Mouse (Mus musculus): ENCODE data around the gene Krtap12-1. TPM values are rescaled to one million over a fixed set of nuclear protein-coding genes. Genes with fewer than 3 reads are reported as not detected.
"Not testable (repeated sequence)": the region's sequence is repeated elsewhere in the genome, so short reads cannot be mapped to it uniquely, and the experiment has no call there.

Gene Krtap12-1
- polyA plus RNA-seq, 1 experiment from 2014 or later = not detected

DNA sequence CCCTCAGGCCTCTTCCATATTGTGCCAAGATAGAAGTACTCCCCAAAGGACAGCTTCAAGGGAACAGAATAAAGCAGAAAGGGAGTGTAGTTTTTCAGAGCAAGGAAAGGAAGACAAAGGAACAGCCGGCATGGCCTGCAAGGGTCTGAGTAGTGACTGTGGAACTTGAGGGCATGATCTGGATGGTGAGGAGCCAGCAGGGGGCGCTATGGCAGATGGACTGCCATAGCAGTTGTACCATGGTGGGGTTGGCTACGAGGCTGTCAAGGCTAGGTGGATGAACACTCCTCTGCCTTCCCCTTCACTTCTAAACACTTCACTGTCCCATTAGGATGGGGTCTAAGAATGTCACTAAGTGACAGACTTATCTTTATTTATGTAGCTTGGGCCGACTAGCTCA is 8.8 kb downstream of the Krtap12-1 start:
- WGBS = 51% methylated on average over 4 of the region's 4 CpGs

DNA sequence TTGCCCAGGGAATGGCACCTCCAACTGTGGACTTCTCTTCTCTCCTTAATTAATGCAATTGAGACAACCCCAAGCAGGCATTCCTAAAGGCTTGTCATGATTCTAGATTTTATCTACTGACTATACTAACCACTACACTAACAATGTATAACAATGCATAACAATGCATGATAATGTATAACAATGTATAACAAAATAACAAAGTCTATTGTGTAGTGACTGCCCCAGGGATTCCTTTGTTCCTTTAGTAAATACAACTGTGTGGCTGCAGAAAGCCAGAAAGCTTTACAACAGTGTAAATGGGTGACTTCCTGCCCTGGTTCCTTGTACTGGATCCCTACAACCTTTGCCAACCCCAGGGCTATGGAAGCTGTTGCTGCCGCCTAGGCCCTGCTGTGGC is 15.5 kb downstream of the Krtap12-1 start:
- WGBS = 89% methylated on average over 1 of the region's 1 CpGs

More for the DNA sequence above, 8.8 kb downstream of the Krtap12-1 start:
- no peaks in the 10 kb centered on the region for H3K9me3 ChIP-seq (ENCODE audit: control insufficient read depth, low read length)
- H3K36me3 ChIP-seq (ENCODE audit: control insufficient read depth, insufficient read depth) = no peaks in the 10 kb centered on the region
- no peak overlapping the region for H3K9ac ChIP-seq (replicated peaks; ENCODE audit: low read depth, low read length)
- no peaks in the 10 kb centered on the region for H3K4me1 ChIP-seq (replicated peaks; ENCODE audit: control insufficient read depth, insufficient read depth, low read length)
- H3K27ac ChIP-seq (ENCODE audit: low read length) = no peak overlapping the region
- ATAC-seq = no peak
- H3K4me3 ChIP-seq (replicated peaks; ENCODE audit: low read length) = no peak overlapping the region
- H3K27me3 ChIP-seq (replicated peaks; ENCODE audit: control insufficient read depth, insufficient read depth, low read length) = no peaks in the 10 kb centered on the region
- H3K4me2 ChIP-seq (ENCODE audit: low read length) = no peak overlapping the region

DNA sequence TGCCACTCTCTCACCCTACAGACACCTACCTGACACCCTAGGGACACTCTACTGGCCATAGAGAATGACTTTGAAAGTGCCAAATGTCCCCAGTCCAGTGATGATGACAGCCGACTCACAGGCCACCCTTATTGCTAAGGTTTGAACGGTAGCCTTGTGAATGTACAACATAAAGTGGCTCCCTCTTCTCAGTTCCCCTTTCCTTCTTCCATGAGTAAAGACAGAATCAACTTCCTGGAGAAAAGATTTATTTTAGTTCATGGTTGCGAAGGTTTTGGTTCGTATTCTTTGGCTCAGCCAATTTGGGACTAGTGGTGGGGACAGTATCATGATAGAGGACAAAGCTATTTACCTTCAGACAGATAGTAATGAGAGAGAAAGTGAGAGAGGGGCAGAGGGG is 18.5 kb downstream of the Krtap12-1 start:
- no peaks in the 10 kb centered on the region; the same call in 1 of the 2 replicates for H3K9me3 ChIP-seq (ENCODE audit: control insufficient read depth, low read length)
- no peaks in the 10 kb centered on the region for H3K27me3 ChIP-seq (replicated peaks; ENCODE audit: control insufficient read depth, insufficient read depth, low read length)
- H3K9ac ChIP-seq (replicated peaks; ENCODE audit: low read depth, low read length) = no peak overlapping the region
- whole genome bisulfite sequencing = 91% methylated on average over 4 of the region's 4 CpGs
- no peaks in the 10 kb centered on the region for H3K4me1 ChIP-seq (replicated peaks; ENCODE audit: control insufficient read depth, insufficient read depth, low read length)
- H3K27ac ChIP-seq (ENCODE audit: low read length) = no peak overlapping the region
- ATAC-seq = no peak
- no peaks in the 10 kb centered on the region for H3K36me3 ChIP-seq (ENCODE audit: control insufficient read depth, insufficient read depth)
- H3K4me3 ChIP-seq (replicated peaks; ENCODE audit: low read length) = no peak overlapping the region
- no peak overlapping the region for H3K4me2 ChIP-seq (ENCODE audit: low read length)

More for the DNA sequence above, 15.5 kb downstream of the Krtap12-1 start:
- Histone ChIP-seq H3K27me3 (replicated peaks; ENCODE audit: control insufficient read depth, insufficient read depth, low read length) (no peaks in the 10 kb centered on the region), H3K4me2 (ENCODE audit: low read length) (no peak overlapping the region), H3K4me3 (replicated peaks; ENCODE audit: low read length) (no peak overlapping the region), H3K9me3 (ENCODE audit: control insufficient read depth, low read length) (no peaks in the 10 kb centered on the region; the same call in 1 of the 2 replicates), H3K36me3 (ENCODE audit: control insufficient read depth, insufficient read depth) (no peaks in the 10 kb centered on the region), H3K9ac (replicated peaks; ENCODE audit: low read depth, low read length) (no peak overlapping the region), H3K27ac (ENCODE audit: low read length) (no peak overlapping the region), H3K4me1 (replicated peaks; ENCODE audit: control insufficient read depth, insufficient read depth, low read length) (no peaks in the 10 kb centered on the region)
- no peak for ATAC-seq

DNA sequence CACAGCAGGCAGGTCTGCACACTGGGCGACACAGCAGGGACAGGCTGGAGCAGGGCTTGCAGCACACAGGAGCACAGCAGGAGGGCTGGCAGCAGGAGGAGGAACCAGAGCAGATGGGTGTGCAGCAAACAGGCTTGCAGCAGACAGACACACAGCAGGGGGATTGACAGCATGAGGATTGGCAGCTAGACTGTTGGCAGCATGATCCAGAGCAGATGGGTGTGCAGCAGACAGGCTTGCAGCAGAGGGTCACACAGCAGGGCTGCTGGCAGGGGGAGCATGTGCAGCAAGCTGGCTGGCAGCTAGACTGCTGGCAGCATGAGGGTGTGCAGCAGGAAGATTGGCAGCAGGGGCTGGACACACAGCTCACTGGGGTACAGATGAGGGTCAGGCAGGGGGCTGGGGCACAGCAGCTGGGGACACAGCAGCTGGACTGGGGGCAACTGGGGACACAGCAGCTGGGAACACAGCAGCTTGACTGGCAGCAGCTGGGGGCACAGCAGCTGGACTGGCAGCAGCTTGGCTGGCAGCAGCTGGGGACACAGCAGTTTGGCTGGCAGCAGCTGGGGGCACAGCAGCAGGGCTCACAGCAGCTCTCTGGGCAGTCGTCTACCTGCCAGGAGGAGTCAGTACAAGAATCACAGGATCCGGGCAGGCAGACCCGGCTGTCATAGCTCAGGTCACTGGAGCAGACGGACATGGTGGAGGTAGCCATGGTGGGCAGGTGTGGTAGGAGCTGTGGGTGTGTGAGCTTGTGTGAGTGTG is 21.7 kb downstream of the Krtap12-1 start, which contains the start of gene Gm18596:
Gene Gm18596 (minus strand): TSS at position 715 of the 765 bp plus-strand sequence.
- not testable (repeated sequence) for H3K4me1 ChIP-seq (replicated peaks; ENCODE audit: control insufficient read depth, insufficient read depth, low read length); H3K27ac ChIP-seq (ENCODE audit: low read length)

DNA sequence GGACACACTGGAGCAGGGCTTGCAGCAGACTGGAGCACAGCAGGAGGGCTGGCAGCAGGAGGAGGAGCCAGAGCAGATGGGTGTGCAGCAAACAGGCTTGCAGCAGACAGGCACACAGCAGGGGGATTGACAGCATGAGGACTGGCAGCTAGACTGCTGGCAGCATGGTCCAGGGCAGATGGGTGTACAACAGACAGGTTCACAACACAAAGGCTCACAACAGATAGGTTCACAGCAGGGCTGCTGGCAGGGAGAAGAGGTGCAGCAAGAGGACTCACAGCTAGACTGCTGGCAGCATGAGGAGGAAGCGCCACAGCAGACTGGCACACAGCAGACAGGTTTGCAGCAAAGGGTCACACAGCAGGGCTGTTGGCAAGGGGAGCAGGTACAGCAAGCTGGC is 30.3 kb downstream of the Krtap12-1 start:
- H3K9me3 ChIP-seq (ENCODE audit: control insufficient read depth, low read length); H3K4me3 ChIP-seq (replicated peaks; ENCODE audit: low read length); H3K36me3 ChIP-seq (ENCODE audit: control insufficient read depth, insufficient read depth); H3K27me3 ChIP-seq (replicated peaks; ENCODE audit: control insufficient read depth, insufficient read depth, low read length); H3K27ac ChIP-seq (ENCODE audit: low read length); H3K4me2 ChIP-seq (ENCODE audit: low read length); H3K9ac ChIP-seq (replicated peaks; ENCODE audit: low read depth, low read length); H3K4me1 ChIP-seq (replicated peaks; ENCODE audit: control insufficient read depth, insufficient read depth, low read length); ATAC-seq: not testable (repeated sequence)
- WGBS = 56% methylated on average over 1 of the region's 1 CpGs

More for the DNA sequence above, 21.7 kb downstream of the Krtap12-1 start, which contains the start of gene Gm18596:
- ATAC-seq; H3K36me3 ChIP-seq (ENCODE audit: control insufficient read depth, insufficient read depth); H3K9me3 ChIP-seq (ENCODE audit: control insufficient read depth, low read length); H3K9ac ChIP-seq (replicated peaks; ENCODE audit: low read depth, low read length); H3K4me2 ChIP-seq (ENCODE audit: low read length); H3K27me3 ChIP-seq (replicated peaks; ENCODE audit: control insufficient read depth, insufficient read depth, low read length); H3K4me3 ChIP-seq (replicated peaks; ENCODE audit: low read length): not testable (repeated sequence)
- WGBS = 61% methylated on average over 4 of the region's 5 CpGs

DNA sequence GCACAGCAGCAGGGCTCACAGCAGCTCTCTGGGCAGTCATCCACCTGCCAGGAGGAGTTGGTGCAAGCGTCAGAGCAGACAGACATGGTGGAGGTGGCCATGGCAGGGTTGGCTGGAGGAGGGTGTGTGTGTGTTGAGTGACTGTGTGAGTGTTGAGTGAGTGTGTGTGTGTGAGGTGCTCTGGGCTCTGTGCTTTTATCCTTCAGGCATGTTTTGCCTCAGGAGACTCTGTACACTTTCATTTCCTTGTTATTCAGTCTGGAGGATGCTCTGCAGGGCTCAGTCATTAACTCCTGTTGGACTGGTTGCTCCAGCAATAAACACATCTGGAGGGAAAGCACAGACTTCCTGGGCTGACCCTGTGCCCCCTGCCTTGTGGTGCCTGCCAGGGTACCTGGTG is 30.9 kb downstream of the Krtap12-1 start, which contains the start of gene Gm9736:
Gene Gm9736 (minus strand): TSS at position 101 of the 400 bp plus-strand sequence.
- not testable (repeated sequence) for H3K4me1 ChIP-seq (replicated peaks; ENCODE audit: control insufficient read depth, insufficient read depth, low read length); H3K4me2 ChIP-seq (ENCODE audit: low read length); H3K27ac ChIP-seq (ENCODE audit: low read length); H3K9me3 ChIP-seq (ENCODE audit: control insufficient read depth, low read length); H3K4me3 ChIP-seq (replicated peaks; ENCODE audit: low read length); H3K9ac ChIP-seq (replicated peaks; ENCODE audit: low read depth, low read length); H3K36me3 ChIP-seq (ENCODE audit: control insufficient read depth, insufficient read depth); H3K27me3 ChIP-seq (replicated peaks; ENCODE audit: control insufficient read depth, insufficient read depth, low read length); ATAC-seq
- 71% methylated on average over 1 of the region's 1 CpGs for WGBS

DNA sequence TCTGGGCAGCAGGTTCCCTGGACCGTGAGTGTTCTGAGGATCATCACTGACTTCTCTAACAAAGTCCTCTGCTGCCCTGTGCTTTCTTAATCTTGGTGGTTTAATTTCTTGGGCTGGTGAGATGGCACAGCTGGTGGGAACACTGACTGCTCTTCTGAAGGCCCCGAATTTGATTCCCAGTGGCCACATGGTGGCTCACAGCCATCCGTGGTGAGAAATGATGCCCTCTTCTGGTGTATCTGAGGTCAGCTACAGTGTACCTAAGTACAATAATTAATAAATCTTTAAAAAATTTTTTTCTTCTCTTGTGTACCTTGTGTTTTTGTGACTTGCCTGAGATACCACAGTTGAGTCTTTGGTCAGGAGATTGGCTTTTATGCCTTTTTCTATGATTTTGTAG is 31.9 kb downstream of the Krtap12-1 start:
- not testable (repeated sequence) for H3K4me3 ChIP-seq (replicated peaks; ENCODE audit: low read length); H3K9me3 ChIP-seq (ENCODE audit: control insufficient read depth, low read length); H3K4me1 ChIP-seq (replicated peaks; ENCODE audit: control insufficient read depth, insufficient read depth, low read length); H3K27me3 ChIP-seq (replicated peaks; ENCODE audit: control insufficient read depth, insufficient read depth, low read length); ATAC-seq; H3K27ac ChIP-seq (ENCODE audit: low read length); H3K4me2 ChIP-seq (ENCODE audit: low read length); H3K9ac ChIP-seq (replicated peaks; ENCODE audit: low read depth, low read length); H3K36me3 ChIP-seq (ENCODE audit: control insufficient read depth, insufficient read depth)
- WGBS = 64% methylated on average over 3 of the region's 3 CpGs

DNA sequence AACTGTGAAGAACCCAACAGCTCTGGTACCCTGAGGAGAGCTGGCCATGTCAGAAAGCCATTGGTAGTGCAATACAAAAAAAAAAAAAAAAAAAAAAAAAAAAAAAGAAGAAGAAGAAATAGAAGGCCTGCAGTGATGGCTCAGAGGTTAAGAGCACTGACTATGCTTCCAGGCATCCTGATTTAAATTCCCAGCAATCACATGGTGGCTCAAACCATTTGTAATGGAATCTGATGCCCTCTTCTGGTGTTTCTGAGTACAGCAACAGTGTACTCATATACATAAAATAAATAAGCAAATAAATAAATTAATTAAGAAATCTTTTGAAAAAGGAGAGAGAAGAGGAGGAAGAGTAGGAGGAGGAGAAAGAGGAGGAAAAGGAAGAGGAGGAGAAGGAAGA is 33.0 kb downstream of the Krtap12-1 start:
- H3K4me2 ChIP-seq (ENCODE audit: low read length) = no peak overlapping the region
- H3K36me3 ChIP-seq (ENCODE audit: control insufficient read depth, insufficient read depth) = no peaks in the 10 kb centered on the region
- no peaks in the 10 kb centered on the region for H3K4me1 ChIP-seq (replicated peaks; ENCODE audit: control insufficient read depth, insufficient read depth, low read length)
- no peak overlapping the region for H3K9ac ChIP-seq (replicated peaks; ENCODE audit: low read depth, low read length)
- H3K27ac ChIP-seq (ENCODE audit: low read length) = no peak overlapping the region
- H3K9me3 ChIP-seq (ENCODE audit: control insufficient read depth, low read length) = no peaks in the 10 kb centered on the region
- ATAC-seq = no peak
- no peaks in the 10 kb centered on the region for H3K27me3 ChIP-seq (replicated peaks; ENCODE audit: control insufficient read depth, insufficient read depth, low read length)
- H3K4me3 ChIP-seq (replicated peaks; ENCODE audit: low read length) = no peak overlapping the region

DNA sequence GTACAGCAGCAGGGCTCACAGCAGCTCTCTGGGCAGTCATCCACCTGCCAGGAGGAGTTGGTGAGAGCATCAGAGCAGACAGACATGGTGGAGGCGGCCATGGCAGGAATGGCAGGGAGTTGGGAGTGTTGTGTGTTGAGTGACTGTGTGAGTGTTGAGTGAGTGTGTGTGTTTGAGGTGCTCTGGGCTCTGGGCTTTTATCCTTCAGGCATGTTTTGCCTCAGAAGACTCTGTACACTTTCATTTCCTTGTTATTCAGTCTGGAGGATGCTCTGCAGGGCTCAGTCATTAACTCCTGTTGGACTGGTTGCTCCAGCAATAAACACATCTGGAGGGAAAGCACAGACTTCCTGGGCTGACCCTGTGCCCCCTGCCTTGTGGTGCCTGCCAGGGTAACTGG is 39.2 kb downstream of the Krtap12-1 start, which contains the start of gene Gm3233:
Gene Gm3233 (minus strand): TSS at position 101 of the 400 bp plus-strand sequence.
- H3K27me3 ChIP-seq (replicated peaks; ENCODE audit: control insufficient read depth, insufficient read depth, low read length); H3K9ac ChIP-seq (replicated peaks; ENCODE audit: low read depth, low read length); ATAC-seq; H3K27ac ChIP-seq (ENCODE audit: low read length); H3K4me2 ChIP-seq (ENCODE audit: low read length); H3K36me3 ChIP-seq (ENCODE audit: control insufficient read depth, insufficient read depth); H3K4me1 ChIP-seq (replicated peaks; ENCODE audit: control insufficient read depth, insufficient read depth, low read length); H3K9me3 ChIP-seq (ENCODE audit: control insufficient read depth, low read length); H3K4me3 ChIP-seq (replicated peaks; ENCODE audit: low read length): not testable (repeated sequence)
- no CpG with 5 or more reads among the region's 1 CpGs for WGBS

All from forebrain, embryonic 16.5 days (tissue).